Mouse (Mus musculus) right cerebral cortex, postnatal 36 days (tissue): ENCODE measurements around the gene Moxd1.
"Not testable (repeated sequence)": the region's sequence is repeated elsewhere in the genome, so short reads cannot be mapped to it uniquely, and the experiment has no call there.

Experiments used
- DNase-seq, 2 experiments: peaks; one replicate each; pipeline ENCODE4 v3.0.0; 2022; ENCODE audit warnings: low spot score in 2 of 2, mixed read lengths in 1 of 2

The Moxd1 gene

GRCm38 (mm10) chr10:24271077-24271637 is 47.8 kb downstream of the Moxd1 start:
- DNase-seq, result no peak

- no peak for DNase-seq
Measured at GRCm38 (mm10) chr10:24276211-24276610, 52.9 kb downstream of the Moxd1 start.

- DNase-seq, result no peak
Measured at GRCm38 (mm10) chr10:24282650-24283049, 59.3 kb downstream of the Moxd1 start.

DNA sequence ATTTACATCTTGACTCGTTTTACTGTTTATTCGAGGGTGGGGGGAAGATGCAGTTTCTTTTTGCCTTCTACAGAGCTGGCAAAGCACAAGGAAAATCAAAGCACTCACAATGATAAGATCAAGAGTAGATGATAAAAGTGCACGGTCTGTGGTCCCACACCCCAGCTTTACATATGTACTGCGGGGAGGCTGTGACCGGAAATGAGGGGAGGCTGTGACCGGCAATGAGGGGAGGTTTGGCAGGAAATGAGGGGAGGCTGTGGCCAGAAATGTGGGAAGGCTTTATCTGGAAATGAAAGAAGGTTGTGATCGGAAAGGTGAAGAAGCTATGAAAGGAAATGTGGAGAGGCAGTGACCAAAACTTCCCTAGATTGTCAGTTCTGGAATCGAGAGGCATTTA is 68.3 kb downstream of the Moxd1 start:
- no peak for DNase-seq

DNA sequence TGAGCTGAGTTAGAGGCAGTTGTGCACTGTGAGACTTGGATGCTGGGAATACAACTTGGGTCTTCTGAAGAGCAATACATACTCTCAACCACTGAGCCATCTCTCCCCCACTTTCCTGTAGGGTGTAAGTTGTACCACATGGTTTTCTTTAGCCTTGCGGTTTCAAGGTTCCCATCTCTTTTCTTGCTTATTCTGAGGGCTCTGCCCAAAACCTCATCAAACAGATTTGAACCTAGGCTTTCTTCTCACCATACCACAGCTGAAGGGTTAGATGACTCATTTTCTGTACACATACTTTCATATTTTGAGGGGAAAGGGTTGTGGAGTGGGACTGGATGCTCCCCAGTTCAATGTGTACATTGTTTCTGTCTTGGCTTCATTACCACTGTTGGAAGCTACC is 69.4 kb downstream of the Moxd1 start:
- no peak for DNase-seq

DNA sequence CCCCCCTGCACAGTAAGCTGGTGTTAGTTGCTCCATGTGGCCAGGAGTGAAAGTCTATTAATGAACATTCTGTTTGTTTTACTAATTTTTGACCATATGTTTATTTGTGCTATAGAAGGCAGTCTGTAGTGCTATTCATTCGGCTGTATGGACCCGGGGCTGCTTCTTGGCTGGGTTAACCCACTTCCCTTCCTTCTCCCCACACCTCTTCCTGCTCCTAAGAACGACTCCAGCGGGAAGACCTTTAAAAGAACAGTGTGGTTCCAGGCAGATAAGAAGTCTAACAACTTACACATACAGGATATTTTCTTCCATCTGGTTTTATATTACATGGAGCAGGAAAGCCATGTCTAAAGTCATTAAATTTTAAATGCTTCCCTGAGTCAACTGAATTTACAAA is 73.3 kb downstream of the Moxd1 start:
- no peak for DNase-seq

- DNase-seq, result no peak
Measured at GRCm38 (mm10) chr10:24297792-24298191, 74.5 kb downstream of the Moxd1 start.

DNA sequence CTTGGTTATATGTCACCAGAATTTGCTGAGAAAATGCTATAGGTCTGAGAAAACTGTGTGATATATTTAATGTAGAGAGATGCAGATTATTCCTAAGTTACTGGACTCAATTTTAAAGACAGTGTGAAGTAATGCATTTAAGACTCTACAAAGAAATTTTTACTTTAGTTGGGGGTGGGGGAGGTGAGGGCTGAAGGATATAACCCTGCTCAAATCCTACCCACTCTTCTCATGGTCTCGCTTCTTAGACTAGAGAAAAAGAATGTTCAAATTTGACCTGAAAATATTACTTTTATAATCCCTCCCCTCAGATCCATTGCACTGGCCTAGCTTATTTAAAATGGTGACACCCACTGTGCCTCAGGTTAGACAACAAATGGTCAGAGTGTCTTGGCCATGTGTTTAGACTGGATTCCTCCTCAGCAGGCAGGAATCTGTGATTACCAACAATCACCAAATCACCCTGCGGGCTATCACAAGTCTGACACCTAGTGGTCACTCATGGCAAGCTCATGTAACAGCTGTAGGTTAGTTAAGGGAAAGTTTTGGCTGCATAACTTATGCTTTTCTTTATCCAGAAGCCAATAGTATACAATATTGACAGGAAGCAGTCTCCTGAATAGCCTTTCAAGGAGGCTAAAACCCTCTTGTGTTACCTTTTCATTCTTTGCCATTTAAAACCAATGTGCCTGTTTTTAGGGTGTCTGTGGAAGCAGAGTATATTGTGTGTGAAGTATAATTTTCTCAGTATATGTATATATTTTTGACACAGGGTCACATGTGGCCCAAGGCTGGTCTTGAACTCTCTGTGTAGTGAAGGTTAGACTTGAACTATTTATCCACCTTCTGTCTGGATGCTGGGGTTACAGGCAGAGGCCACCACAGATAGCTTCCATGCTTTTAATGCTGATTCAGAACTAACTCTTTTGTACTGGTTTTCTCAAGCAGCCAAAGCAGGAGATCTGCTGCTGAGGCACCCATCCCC is 75.2 kb downstream of the Moxd1 start:
- peak; percentile 32 to 43 for DNase-seq

DNA sequence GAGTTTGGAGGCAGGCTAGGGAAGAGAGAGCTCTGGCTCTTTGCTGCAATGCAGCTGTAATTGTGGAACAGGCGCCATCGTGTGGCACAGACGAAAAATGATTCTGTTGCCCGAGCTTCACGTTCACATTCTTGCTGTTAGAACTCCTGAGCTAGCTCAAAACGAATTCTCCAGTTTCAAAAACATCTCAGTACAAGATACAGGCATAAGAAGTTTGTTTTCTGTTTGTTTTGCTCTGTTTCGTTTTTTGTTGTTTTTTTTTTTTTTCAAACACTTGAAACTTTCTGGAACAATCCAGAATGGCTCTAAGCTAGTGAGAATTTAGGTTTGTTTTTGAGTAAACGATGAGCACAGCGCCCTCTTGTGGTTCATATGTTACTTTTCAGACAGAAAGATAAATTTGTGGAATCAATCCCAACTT is 88.9 kb downstream of the Moxd1 start:
- DNase-seq, result peak; percentile 39 to 65

GRCm38 (mm10) chr10:24317126-24317836 is 94.0 kb downstream of the Moxd1 start:
- DNase-seq, result peak; percentile 16 to 19

DNA sequence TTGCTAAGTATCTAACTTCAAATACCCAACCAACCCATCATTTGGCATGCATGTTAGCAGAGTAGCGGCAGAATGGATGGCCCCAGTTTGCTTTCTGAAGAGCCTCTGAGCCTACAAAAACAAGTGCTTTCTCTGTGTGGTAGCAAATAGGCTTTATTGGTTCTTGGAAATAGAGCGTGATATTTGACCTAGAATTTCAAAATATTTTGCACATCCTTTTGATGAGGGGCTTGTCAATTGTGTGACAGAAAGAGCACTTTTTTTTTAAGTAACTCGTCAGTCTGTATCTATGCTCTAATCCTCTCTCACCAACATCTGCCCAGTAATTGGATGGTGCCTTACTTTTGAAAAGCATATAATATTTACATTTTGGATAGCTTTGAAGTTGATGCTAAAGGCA is 97.0 kb downstream of the Moxd1 start:
- no peak for DNase-seq

DNA sequence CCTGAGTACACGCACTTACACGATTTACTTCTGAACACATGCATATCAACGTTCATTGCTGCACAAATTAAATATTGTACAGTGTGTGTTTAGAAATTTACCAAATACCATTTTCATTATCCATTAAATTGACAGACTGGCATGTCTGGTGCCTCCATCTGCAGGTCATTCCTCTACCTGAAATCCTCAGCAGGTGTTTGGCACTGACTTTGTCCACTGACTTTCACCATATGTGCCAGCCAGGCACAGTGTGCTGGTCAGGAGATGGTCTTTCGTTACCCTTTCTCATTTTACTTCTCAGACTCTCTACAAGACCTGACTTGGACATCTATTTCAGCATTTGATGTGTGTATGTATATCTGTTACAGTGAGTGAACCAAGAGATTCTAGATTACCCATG is 99.7 kb downstream of the Moxd1 start:
- no peak for DNase-seq

GRCm38 (mm10) chr10:24327265-24327664 is 103.9 kb downstream of the Moxd1 start:
- not testable (repeated sequence) for DNase-seq

DNA sequence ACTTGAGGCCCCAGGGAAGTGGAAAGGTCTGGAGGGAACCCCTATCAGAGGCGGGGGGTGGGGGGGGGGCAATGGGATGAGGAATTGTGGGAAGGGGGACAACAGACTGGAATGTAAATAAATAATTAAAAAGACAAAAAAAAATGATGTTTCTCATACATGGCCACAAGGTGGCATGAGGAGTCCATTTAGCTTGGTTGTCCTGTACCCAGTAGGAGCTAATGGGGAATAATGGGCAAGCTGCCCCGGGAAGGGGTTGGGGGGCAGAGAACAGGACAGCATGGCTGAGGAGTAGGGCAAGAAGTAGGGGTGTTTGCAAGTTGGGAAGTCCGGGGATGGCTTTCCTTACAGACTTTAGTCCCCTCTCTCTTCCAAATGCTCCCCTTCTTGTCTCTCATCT is 109.5 kb downstream of the Moxd1 start:
- DNase-seq, result no peak

DNA sequence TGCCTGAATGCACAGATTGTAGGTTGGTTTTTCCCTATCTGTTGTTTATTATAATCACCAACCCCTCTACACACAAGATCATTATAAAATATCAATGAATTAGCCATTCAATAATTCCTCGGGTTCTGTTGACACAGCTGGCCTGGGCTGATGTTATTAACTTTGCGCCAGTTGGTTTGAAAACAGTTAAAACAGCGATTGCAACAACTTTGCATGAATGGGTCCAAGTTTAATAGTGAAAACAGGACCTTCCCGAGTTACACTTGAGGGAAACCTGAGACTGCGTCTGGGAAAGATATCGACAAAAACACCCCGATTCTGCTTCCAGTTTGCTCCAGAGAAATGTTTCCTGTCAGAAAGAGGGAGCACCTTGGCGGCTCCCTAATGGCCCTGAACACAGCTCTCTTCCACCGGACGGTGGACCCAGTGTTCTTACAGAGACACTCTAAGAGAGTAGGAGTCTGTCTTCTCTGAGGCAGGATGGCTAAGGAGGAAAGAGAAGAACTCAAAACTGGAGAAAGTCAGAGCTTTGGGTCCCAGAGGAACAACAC is 116.4 kb downstream of the Moxd1 start:
- no peak for DNase-seq

- no peak for DNase-seq
Measured at GRCm38 (mm10) chr10:24340551-24341213, 117.4 kb downstream of the Moxd1 start.

GRCm38 (mm10) chr10:24341214-24341589 is 117.9 kb downstream of the Moxd1 start:
- no peak for DNase-seq

- no peak for DNase-seq
Measured at GRCm38 (mm10) chr10:24343068-24343467, 119.8 kb downstream of the Moxd1 start.
